Mouse (Mus musculus): ENCODE results near the gene Smtnl2. TPM values are rescaled to one million over a fixed set of nuclear protein-coding genes. Genes with fewer than 3 reads are reported as not detected.
"Not testable (repeated sequence)": the region's sequence is repeated elsewhere in the genome, so short reads cannot be mapped to it uniquely, and the experiment has no call there.

Gene Smtnl2
- polyA plus RNA-seq, 1 experiment from 2014 or later, result 26.2 TPM

DNA sequence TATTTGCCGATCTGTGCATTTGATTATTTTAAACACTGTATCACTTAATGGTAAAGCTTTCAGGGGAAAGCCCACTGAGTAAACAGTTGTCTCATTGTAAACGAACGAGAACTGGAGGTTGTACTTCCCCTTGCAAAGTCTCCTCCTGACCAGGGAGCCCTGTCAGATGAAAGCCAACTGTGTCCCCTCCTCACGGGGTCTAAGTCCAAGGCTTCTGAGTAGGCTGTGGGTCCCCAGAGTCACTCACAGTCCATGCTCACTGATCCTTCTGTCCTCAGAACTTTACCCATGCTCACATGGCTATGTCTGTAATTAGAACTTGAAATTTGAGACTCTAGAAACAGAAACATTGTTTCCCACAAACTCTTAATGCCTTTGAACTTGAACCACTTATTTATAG is 61.9 kb downstream of the Smtnl2 start:
- H3K4me3 ChIP-seq (ENCODE audit: low read depth, low read length), result no peak overlapping the region
- H3K4me2 ChIP-seq (ENCODE audit: low read length), result no peak overlapping the region
- H3K27ac ChIP-seq (ENCODE audit: low read depth), result no peak overlapping the region
- no peak for DNase-seq (ENCODE audit: low spot score)
- no peaks in the 10 kb centered on the region for H3K9me3 ChIP-seq (ENCODE audit: control insufficient read depth, low read length)
- H3K9ac ChIP-seq (ENCODE audit: low read length), result no peak overlapping the region
- ATAC-seq (replicated peaks; ENCODE audit: low FRiP score, low TSS enrichment, low read depth), result no peak
- WGBS, result 31% methylated on average over 4 of the region's 4 CpGs
- no peaks in the 10 kb centered on the region for H3K27me3 ChIP-seq (replicated peaks; ENCODE audit: control insufficient read depth, insufficient read depth, low read length)
- H3K4me1 ChIP-seq (replicated peaks; ENCODE audit: control insufficient read depth, insufficient read depth, low read length), result no peaks in the 10 kb centered on the region
- no peaks in the 10 kb centered on the region for H3K36me3 ChIP-seq (ENCODE audit: control insufficient read depth, insufficient read depth, low read length)

DNA sequence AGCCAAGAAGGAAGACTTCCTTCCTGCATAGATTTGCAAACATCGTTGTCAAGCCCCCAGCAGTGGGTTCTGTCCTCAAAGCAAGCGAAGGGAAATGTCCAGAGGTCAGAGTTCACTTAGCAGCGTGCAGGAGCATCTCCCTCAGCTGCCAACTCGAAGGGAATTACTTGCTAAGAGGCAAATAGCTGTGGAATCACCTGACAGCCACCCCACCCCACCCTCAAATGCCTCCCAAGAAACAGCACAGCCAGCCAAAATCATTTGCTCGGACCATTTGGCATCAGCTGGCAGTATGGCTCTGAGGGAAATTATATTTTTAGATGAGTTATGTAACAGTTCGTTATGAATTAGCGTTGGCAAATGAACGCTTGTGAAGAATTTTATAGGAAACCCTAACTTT is 62.5 kb downstream of the Smtnl2 start:
- no peak overlapping the region for H3K4me3 ChIP-seq (ENCODE audit: low read depth, low read length)
- H3K4me1 ChIP-seq (replicated peaks; ENCODE audit: control insufficient read depth, insufficient read depth, low read length), result no peaks in the 10 kb centered on the region
- H3K27me3 ChIP-seq (replicated peaks; ENCODE audit: control insufficient read depth, insufficient read depth, low read length), result no peaks in the 10 kb centered on the region
- H3K36me3 ChIP-seq (ENCODE audit: control insufficient read depth, insufficient read depth, low read length), result no peaks in the 10 kb centered on the region
- DNase-seq (ENCODE audit: low spot score), result no peak
- no peak for ATAC-seq (replicated peaks; ENCODE audit: low FRiP score, low TSS enrichment, low read depth)
- H3K4me2 ChIP-seq (ENCODE audit: low read length), result no peak overlapping the region
- H3K27ac ChIP-seq (ENCODE audit: low read depth), result no peak overlapping the region
- H3K9ac ChIP-seq (ENCODE audit: low read length), result no peak overlapping the region
- H3K9me3 ChIP-seq (ENCODE audit: control insufficient read depth, low read length), result no peaks in the 10 kb centered on the region
- WGBS, result 43% methylated on average over 8 of the region's 8 CpGs

DNA sequence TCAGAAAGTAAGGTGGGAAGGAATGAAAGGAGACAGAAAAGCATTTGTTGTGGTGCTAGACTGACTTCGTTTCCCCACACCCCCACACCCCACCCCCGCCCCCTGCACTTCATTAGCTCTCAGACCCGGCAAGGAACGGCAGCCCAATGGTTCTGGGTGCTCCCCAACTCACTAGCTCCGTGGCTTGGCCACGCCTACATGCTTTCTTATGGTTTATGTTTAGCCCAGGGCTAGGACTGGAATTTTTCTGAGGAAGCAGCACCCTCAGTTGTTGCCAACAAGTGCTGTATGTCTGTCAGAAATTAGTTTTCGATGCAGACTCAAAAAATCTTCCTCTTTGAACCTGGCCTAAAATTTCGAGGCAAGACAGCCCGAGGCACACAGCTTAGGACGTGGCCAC is 63.0 kb downstream of the Smtnl2 start:
- H3K4me2 ChIP-seq (ENCODE audit: low read length), result no peak overlapping the region
- no peaks in the 10 kb centered on the region for H3K4me1 ChIP-seq (replicated peaks; ENCODE audit: control insufficient read depth, insufficient read depth, low read length)
- H3K27me3 ChIP-seq (replicated peaks; ENCODE audit: control insufficient read depth, insufficient read depth, low read length), result no peaks in the 10 kb centered on the region
- no peak overlapping the region for H3K9ac ChIP-seq (ENCODE audit: low read length)
- no peak overlapping the region for H3K4me3 ChIP-seq (ENCODE audit: low read depth, low read length)
- no peaks in the 10 kb centered on the region for H3K9me3 ChIP-seq (ENCODE audit: control insufficient read depth, low read length)
- no peak for DNase-seq (ENCODE audit: low spot score)
- WGBS, result 45% methylated on average over 10 of the region's 10 CpGs
- no peak overlapping the region for H3K27ac ChIP-seq (ENCODE audit: low read depth)
- no peak for ATAC-seq (replicated peaks; ENCODE audit: low FRiP score, low TSS enrichment, low read depth)
- H3K36me3 ChIP-seq (ENCODE audit: control insufficient read depth, insufficient read depth, low read length), result no peaks in the 10 kb centered on the region

DNA sequence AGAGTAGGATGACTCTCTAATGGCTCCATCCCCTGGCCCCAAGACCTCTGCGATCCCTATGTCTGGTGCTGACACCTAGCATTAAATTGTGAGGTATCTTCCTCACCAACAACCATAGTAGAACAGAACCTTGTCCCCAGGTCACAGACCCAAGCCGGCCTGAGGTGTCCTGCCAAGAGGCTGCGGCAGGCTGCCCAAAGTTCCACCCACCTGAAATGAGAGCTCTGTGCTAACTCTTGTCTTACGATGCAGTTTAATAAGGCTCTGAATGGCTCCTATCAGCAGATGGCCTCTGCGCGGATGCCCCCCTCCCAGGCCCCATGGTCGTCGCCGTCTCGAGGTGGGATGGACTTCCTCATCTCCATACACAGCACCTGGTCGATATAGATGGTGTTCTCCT is 67.0 kb downstream of the Smtnl2 start:
- DNase-seq (ENCODE audit: low spot score), result no peak
- no peak for ATAC-seq (replicated peaks; ENCODE audit: low FRiP score, low TSS enrichment, low read depth)
- Histone ChIP-seq H3K27ac (ENCODE audit: low read depth) (no peak overlapping the region), H3K36me3 (ENCODE audit: control insufficient read depth, insufficient read depth, low read length) (no peaks in the 10 kb centered on the region), H3K4me3 (ENCODE audit: low read depth, low read length) (no peak overlapping the region), H3K4me2 (ENCODE audit: low read length) (no peak overlapping the region), H3K9ac (ENCODE audit: low read length) (no peak overlapping the region), H3K9me3 (ENCODE audit: control insufficient read depth, low read length) (no peaks in the 10 kb centered on the region), H3K4me1 (replicated peaks; ENCODE audit: control insufficient read depth, insufficient read depth, low read length) (0 out of 2 replicates have a peak, but pooled peaks cover 3% of the 10 kb centered on the region), H3K27me3 (replicated peaks; ENCODE audit: control insufficient read depth, insufficient read depth, low read length) (no peaks in the 10 kb centered on the region)
- WGBS, result 88% methylated on average over 11 of the region's 11 CpGs

DNA sequence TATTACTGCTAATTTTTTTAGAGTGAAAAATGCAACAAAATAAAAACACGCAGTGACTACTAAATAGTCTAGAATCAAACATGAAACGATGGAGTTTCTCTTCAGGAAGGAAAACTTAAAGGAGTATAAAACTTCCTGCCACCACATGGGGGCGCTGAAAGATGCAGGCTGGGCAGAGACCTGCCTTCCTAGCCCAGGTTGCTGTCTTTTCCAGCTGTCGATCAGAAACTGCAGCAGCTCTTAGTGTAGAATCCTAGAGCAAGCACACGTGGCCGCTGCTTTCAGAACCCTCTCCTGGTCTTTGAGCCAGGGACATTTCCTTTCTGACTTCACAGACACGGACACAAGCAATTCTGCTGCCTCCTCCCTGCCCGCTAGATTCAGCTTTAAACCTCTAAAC is 67.6 kb downstream of the Smtnl2 start:
- Histone ChIP-seq H3K9me3 (ENCODE audit: control insufficient read depth, low read length) (no peaks in the 10 kb centered on the region), H3K27me3 (replicated peaks; ENCODE audit: control insufficient read depth, insufficient read depth, low read length) (no peaks in the 10 kb centered on the region), H3K9ac (ENCODE audit: low read length) (no peak overlapping the region), H3K4me1 (replicated peaks; ENCODE audit: control insufficient read depth, insufficient read depth, low read length) (0 out of 2 replicates have a peak, but pooled peaks cover 3% of the 10 kb centered on the region), H3K27ac (ENCODE audit: low read depth) (no peak overlapping the region), H3K36me3 (ENCODE audit: control insufficient read depth, insufficient read depth, low read length) (no peaks in the 10 kb centered on the region), H3K4me3 (ENCODE audit: low read depth, low read length) (no peak overlapping the region), H3K4me2 (ENCODE audit: low read length) (no peak overlapping the region)
- DNase-seq (ENCODE audit: low spot score), result peak; percentile 73
- ATAC-seq (replicated peaks; ENCODE audit: low FRiP score, low TSS enrichment, low read depth), result no peak
- 23% methylated on average over 8 of the region's 8 CpGs for whole genome bisulfite sequencing

DNA sequence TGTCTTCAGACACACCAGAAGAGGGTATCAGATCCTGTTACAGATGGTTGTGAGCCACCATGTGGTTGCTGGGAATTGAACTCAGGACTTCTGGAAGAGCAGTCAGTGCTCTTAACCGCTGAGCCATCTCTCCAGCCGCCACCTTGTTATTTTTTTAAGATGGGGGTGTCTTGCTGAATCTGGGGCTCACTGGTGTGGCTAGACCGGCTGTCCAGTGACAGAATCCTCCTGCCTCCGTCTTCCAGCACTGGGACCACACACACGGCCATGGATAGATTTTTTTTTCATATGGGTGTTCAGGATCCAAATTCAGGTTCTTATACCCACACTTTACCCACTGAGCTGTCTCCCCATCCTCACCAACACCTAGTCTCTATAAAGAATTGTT is 68.3 kb downstream of the Smtnl2 start:
- H3K9me3 ChIP-seq (ENCODE audit: control insufficient read depth, low read length); H3K27ac ChIP-seq (ENCODE audit: low read depth); H3K4me3 ChIP-seq (ENCODE audit: low read depth, low read length); DNase-seq (ENCODE audit: low spot score); H3K4me1 ChIP-seq (replicated peaks; ENCODE audit: control insufficient read depth, insufficient read depth, low read length); H3K9ac ChIP-seq (ENCODE audit: low read length); H3K4me2 ChIP-seq (ENCODE audit: low read length); ATAC-seq (replicated peaks; ENCODE audit: low FRiP score, low TSS enrichment, low read depth); H3K27me3 ChIP-seq (replicated peaks; ENCODE audit: control insufficient read depth, insufficient read depth, low read length); H3K36me3 ChIP-seq (ENCODE audit: control insufficient read depth, insufficient read depth, low read length): not testable (repeated sequence)
- 96% methylated on average over 5 of the region's 5 CpGs for WGBS

DNA sequence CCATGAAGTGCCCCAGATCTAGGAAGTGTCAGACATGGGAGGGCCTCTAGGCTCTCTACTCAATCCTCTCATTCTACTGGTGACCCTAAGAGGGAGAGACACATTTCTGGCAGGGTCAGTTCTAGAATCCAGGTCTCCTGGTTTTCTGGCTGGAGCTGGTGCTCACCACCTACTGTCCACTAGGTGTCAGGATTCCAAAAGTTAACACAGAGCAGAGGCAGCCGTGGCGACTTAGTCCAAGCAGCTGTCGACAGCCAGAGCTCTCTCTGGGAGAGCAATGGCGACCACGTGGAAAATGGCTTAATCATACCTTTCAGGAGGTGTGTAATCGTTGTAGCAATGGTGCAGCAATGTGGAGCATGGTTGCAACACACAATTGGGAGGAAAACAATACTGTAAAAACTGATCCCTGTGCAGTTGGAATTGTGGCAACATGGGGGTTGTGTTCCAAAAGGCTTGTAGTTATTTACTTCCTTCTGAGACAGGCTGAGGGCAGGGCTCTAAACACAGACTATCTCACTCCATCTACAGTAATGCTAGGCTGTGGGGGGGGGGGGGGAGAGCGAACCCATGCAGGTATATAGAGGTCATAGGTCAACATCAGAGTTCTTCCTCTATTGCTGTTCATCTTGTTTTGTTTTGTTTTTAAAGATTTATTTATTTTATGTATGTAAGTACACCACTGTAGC is 68.8 kb downstream of the Smtnl2 start:
- H3K4me2 ChIP-seq (ENCODE audit: low read length), result no peak overlapping the region
- H3K9ac ChIP-seq (ENCODE audit: low read length), result no peak overlapping the region
- no peaks in the 10 kb centered on the region for H3K27me3 ChIP-seq (replicated peaks; ENCODE audit: control insufficient read depth, insufficient read depth, low read length)
- peak; percentile 75 for DNase-seq (ENCODE audit: low spot score)
- H3K27ac ChIP-seq (ENCODE audit: low read depth), result no peak overlapping the region
- H3K4me1 ChIP-seq (replicated peaks; ENCODE audit: control insufficient read depth, insufficient read depth, low read length), result 0 out of 2 replicates have a peak, but pooled peaks cover 3% of the 10 kb centered on the region
- WGBS, result 9% methylated on average over 7 of the region's 7 CpGs
- no peak overlapping the region for H3K4me3 ChIP-seq (ENCODE audit: low read depth, low read length)
- H3K9me3 ChIP-seq (ENCODE audit: control insufficient read depth, low read length), result no peaks in the 10 kb centered on the region
- no peaks in the 10 kb centered on the region for H3K36me3 ChIP-seq (ENCODE audit: control insufficient read depth, insufficient read depth, low read length)
- ATAC-seq (replicated peaks; ENCODE audit: low FRiP score, low TSS enrichment, low read depth), result peak; percentile 81

DNA sequence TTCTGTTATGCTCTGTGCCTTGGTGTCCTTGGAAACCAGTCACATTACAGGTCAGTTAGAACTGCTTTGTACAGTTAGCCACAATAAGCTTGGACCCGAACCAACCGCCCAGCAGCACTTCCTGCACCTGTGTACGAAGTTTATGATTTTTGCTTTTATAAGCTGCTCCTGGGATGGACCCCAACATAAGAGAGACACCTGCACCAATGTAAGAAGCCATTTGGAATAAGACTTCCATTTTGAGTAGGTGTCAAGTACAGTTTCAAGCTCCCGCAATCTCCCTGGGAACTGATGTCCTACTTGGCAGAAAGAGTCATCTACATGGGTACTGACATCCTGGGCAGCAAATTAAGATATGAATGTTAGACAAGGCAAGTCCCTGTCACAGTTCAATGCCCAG is 71.8 kb downstream of the Smtnl2 start:
- Histone ChIP-seq H3K27me3 (replicated peaks; ENCODE audit: control insufficient read depth, insufficient read depth, low read length) (no peaks in the 10 kb centered on the region), H3K27ac (ENCODE audit: low read depth) (no peak overlapping the region), H3K9ac (ENCODE audit: low read length) (no peak overlapping the region), H3K36me3 (ENCODE audit: control insufficient read depth, insufficient read depth, low read length) (no peaks in the 10 kb centered on the region), H3K4me1 (replicated peaks; ENCODE audit: control insufficient read depth, insufficient read depth, low read length) (0 out of 2 replicates have a peak, but pooled peaks cover 3% of the 10 kb centered on the region), H3K4me3 (ENCODE audit: low read depth, low read length) (no peak overlapping the region), H3K4me2 (ENCODE audit: low read length) (no peak overlapping the region), H3K9me3 (ENCODE audit: control insufficient read depth, low read length) (no peaks in the 10 kb centered on the region)
- ATAC-seq (replicated peaks; ENCODE audit: low FRiP score, low TSS enrichment, low read depth), result no peak
- WGBS, result 89% methylated on average over 4 of the region's 4 CpGs
- no peak for DNase-seq (ENCODE audit: low spot score)
